Mouse (Mus musculus): ENCODE results near the gene Gm10112. TPM values are rescaled to one million over a fixed set of nuclear protein-coding genes. Genes with fewer than 3 reads are reported as not detected.

Gm10112 gene
- not detected in 2 replicates for polyA plus RNA-seq (2012; rRNA removed)

GRCm38 (mm10) chrX:111168040-111168439, at the start of gene Gm10112:
TSS of gene Gm10112 (plus strand) at chrX:111168340.

Other genes starting within 250 kb of the Gm10112 start
- not detected in 2 replicates for gene Cylc1, start 57.9 kb upstream of the Gm10112 start, polyA plus RNA-seq (2012; rRNA removed)